Mouse (Mus musculus) erythroblast, embryonic 14.5 days (primary cell): ENCODE measurements around the gene Olfr560.

ENCODE experiments used
- GATA1 ChIP-seq: IDR thresholded peaks from 2 replicates; pipeline ENCODE4 v1.6.1; 2012; ENCODE audit warnings: low read length, inconsistent platforms, mixed read lengths
- TAL1 ChIP-seq: IDR thresholded peaks from 3 replicates; pipeline ENCODE4 v1.6.1; 2012; ENCODE audit warnings: low read length, inconsistent platforms, mixed read lengths

- no peak for TF ChIP-seq TAL1
- no peak for TF ChIP-seq GATA1
Measured at GRCm38 (mm10) chr7:102759266-102759665, at the start of gene Olfr560, which contains the start of gene Olfr78.
